Mouse (Mus musculus): Measurements from ENCODE around the gene Ms4a18. TPM values are rescaled to one million over a fixed set of nuclear protein-coding genes. Genes with fewer than 3 reads are reported as not detected.

Gene Ms4a18
- polyA plus RNA-seq, 2 experiments: 0.05 TPM; not detected in 1

DNA sequence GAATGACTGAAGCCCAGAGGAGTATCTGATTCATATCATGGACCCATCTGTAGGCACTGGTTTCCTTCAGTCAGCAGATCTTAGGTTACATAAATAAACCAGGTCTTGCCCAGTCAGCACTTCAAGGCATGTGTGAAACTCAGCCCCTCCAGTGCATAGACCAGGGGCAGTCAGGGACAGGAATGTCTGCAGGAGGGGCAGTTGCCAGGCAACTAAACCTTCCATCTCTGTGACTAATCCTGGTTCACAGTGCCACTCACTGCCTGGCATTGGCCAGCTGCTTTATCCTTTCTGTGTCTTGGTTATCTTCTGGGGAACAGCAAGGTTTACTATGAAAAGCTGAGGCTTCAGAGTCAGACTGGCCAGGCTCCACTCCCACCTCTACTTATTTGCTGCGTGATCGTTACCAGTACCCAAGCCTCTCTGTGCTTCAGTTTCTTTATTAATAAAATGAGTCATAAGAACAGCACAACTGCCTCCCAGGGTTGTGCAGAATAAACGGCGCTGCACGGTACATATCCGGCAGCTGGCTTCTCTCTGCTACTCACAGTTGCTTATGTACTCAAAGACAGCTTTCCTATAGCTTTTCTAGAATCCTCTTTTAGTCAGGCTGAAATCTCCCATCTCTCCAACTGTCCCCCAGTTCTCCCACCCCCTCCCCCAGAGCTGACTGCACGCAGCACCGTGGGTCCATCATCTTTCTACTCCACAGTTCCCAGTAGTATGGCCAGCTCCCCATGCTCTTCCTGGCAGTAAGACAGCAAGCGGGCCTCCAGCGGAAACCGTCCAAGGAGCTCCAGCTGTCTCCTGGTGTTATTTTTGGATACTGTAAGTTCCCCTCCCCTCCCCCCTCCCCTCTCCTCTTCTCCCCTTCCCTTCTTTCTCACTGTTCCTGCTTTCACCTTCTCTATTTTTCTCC, 65.6 kb downstream of the Ms4a18 start:
- peak; percentile 59 for DNase-seq (ENCODE audit: low spot score)
- Histone ChIP-seq H3K36me3 (ENCODE audit: control insufficient read depth, insufficient read depth, low read length) (no peaks in the 10 kb centered on the region), H3K27me3 (ENCODE audit: control insufficient read depth, insufficient read depth, low read length) (no peaks in the 10 kb centered on the region), H3K4me3 (replicated peaks; ENCODE audit: low read length) (no peak overlapping the region), H3K9ac (ENCODE audit: low read depth, low read length, severe bottlenecking) (no peak overlapping the region), H3K27ac (replicated peaks; ENCODE audit: low read depth, low read length) (no peak overlapping the region), H3K4me2 (replicated peaks; ENCODE audit: low read depth, low read length, severe bottlenecking) (no peak overlapping the region), H3K4me1 (ENCODE audit: control insufficient read depth, insufficient read depth, low read length) (peaks cover 11% of the 10 kb centered on the region), H3K9me3 (ENCODE audit: control insufficient read depth, low read length) (no peaks in the 10 kb centered on the region)
- no peak for TF ChIP-seq POLR2A (IDR thresholded peaks at IDR 0.05; ENCODE audit: borderline replicate concordance, extremely low read depth, insufficient read depth, insufficient read length)
- ATAC-seq (ENCODE audit: low FRiP score, low read depth): peak; percentile 73
- 67% methylated on average over 11 of the region's 11 CpGs for WGBS

GRCm38 (mm10) chr19:10949558-10949957, 68.3 kb downstream of the Ms4a18 start:
- peak overlapping the region; percentile 48 for H3K4me2 ChIP-seq (replicated peaks; ENCODE audit: low read depth, low read length, severe bottlenecking)
- WGBS: 37% methylated on average over 9 of the region's 9 CpGs
- peaks cover 11% of the 10 kb centered on the region for H3K36me3 ChIP-seq (ENCODE audit: control insufficient read depth, insufficient read depth, low read length)
- ATAC-seq (ENCODE audit: low FRiP score, low read depth) (no peak), DNase-seq (ENCODE audit: low spot score) (no peak)
- no peaks in the 10 kb centered on the region for H3K9me3 ChIP-seq (ENCODE audit: control insufficient read depth, low read length)
- H3K27me3 ChIP-seq (ENCODE audit: control insufficient read depth, insufficient read depth, low read length): no peaks in the 10 kb centered on the region
- H3K27ac ChIP-seq (replicated peaks; ENCODE audit: low read depth, low read length): no peak overlapping the region
- H3K9ac ChIP-seq (ENCODE audit: low read depth, low read length, severe bottlenecking): 0 out of 2 replicates have a peak overlapping the region, but pooled peaks have one; percentile 17
- TF ChIP-seq POLR2A (IDR thresholded peaks at IDR 0.05; ENCODE audit: borderline replicate concordance, extremely low read depth, insufficient read depth, insufficient read length): no peak
- peaks cover 17% of the 10 kb centered on the region for H3K4me1 ChIP-seq (ENCODE audit: control insufficient read depth, insufficient read depth, low read length)
- H3K4me3 ChIP-seq (replicated peaks; ENCODE audit: low read length): peak overlapping the region; percentile 57

GRCm38 (mm10) chr19:10949112-10949511, 68.7 kb downstream of the Ms4a18 start, which contains the start of gene Ccdc86:
Ccdc86 (minus strand) TSS chr19:10949266.
- H3K4me1 ChIP-seq (ENCODE audit: control insufficient read depth, insufficient read depth, low read length): peaks cover 17% of the 10 kb centered on the region
- peaks cover 15% of the 10 kb centered on the region for H3K36me3 ChIP-seq (ENCODE audit: control insufficient read depth, insufficient read depth, low read length)
- peak; percentile 49; the same call in 1 of the 2 replicates for TF ChIP-seq POLR2A (IDR thresholded peaks at IDR 0.05; ENCODE audit: borderline replicate concordance, extremely low read depth, insufficient read depth, insufficient read length)
- peak; percentile 95 for ATAC-seq (ENCODE audit: low FRiP score, low read depth)
- H3K27me3 ChIP-seq (ENCODE audit: control insufficient read depth, insufficient read depth, low read length): no peaks in the 10 kb centered on the region
- no peak within 1 kb of the TSS for H3K27ac ChIP-seq (replicated peaks; ENCODE audit: low read depth, low read length)
- H3K4me3 ChIP-seq (replicated peaks; ENCODE audit: low read length): peak within 1 kb of the TSS; percentile 57
- peak; percentile 99 for DNase-seq (ENCODE audit: low spot score)
- no peaks in the 10 kb centered on the region for H3K9me3 ChIP-seq (ENCODE audit: control insufficient read depth, low read length)
- peak within 1 kb of the TSS; percentile 99 for H3K4me2 ChIP-seq (replicated peaks; ENCODE audit: low read depth, low read length, severe bottlenecking)
- H3K9ac ChIP-seq (ENCODE audit: low read depth, low read length, severe bottlenecking): peak within 1 kb of the TSS; percentile 73
- WGBS: under 1% methylated on average over 30 of the region's 30 CpGs

- H3K36me3 ChIP-seq (ENCODE audit: control insufficient read depth, insufficient read depth, low read length): peaks cover 22% of the 10 kb centered on the region
- under 1% methylated on average over 20 of the region's 20 CpGs for WGBS
- peak overlapping the region; percentile 57 for H3K4me3 ChIP-seq (replicated peaks; ENCODE audit: low read length)
- H3K9me3 ChIP-seq (ENCODE audit: control insufficient read depth, low read length): no peaks in the 10 kb centered on the region
- TF ChIP-seq POLR2A (IDR thresholded peaks at IDR 0.05; ENCODE audit: borderline replicate concordance, extremely low read depth, insufficient read depth, insufficient read length): no peak
- peak overlapping the region; percentile 73 for H3K9ac ChIP-seq (ENCODE audit: low read depth, low read length, severe bottlenecking)
- DNase-seq (ENCODE audit: low spot score): no peak
- no peak for ATAC-seq (ENCODE audit: low FRiP score, low read depth)
- H3K27me3 ChIP-seq (ENCODE audit: control insufficient read depth, insufficient read depth, low read length): no peaks in the 10 kb centered on the region
- peaks cover 17% of the 10 kb centered on the region for H3K4me1 ChIP-seq (ENCODE audit: control insufficient read depth, insufficient read depth, low read length)
- no peak overlapping the region for H3K27ac ChIP-seq (replicated peaks; ENCODE audit: low read depth, low read length)
- H3K4me2 ChIP-seq (replicated peaks; ENCODE audit: low read depth, low read length, severe bottlenecking): peak overlapping the region; percentile 99
Measured at GRCm38 (mm10) chr19:10948416-10948815, 69.4 kb downstream of the Ms4a18 start.

- TF ChIP-seq POLR2A (IDR thresholded peaks at IDR 0.05; ENCODE audit: borderline replicate concordance, extremely low read depth, insufficient read depth, insufficient read length): no peak
- peak overlapping the region; percentile 57 for H3K4me3 ChIP-seq (replicated peaks; ENCODE audit: low read length)
- H3K27me3 ChIP-seq (ENCODE audit: control insufficient read depth, insufficient read depth, low read length): no peaks in the 10 kb centered on the region
- 90% methylated on average over 5 of the region's 5 CpGs for WGBS
- no peak for DNase-seq (ENCODE audit: low spot score)
- ATAC-seq (ENCODE audit: low FRiP score, low read depth): no peak
- peak overlapping the region; percentile 99 for H3K4me2 ChIP-seq (replicated peaks; ENCODE audit: low read depth, low read length, severe bottlenecking)
- H3K4me1 ChIP-seq (ENCODE audit: control insufficient read depth, insufficient read depth, low read length): peaks cover 17% of the 10 kb centered on the region
- H3K27ac ChIP-seq (replicated peaks; ENCODE audit: low read depth, low read length): no peak overlapping the region
- H3K9ac ChIP-seq (ENCODE audit: low read depth, low read length, severe bottlenecking): peak overlapping the region; percentile 73
- H3K9me3 ChIP-seq (ENCODE audit: control insufficient read depth, low read length): no peaks in the 10 kb centered on the region
- peaks cover 34% of the 10 kb centered on the region for H3K36me3 ChIP-seq (ENCODE audit: control insufficient read depth, insufficient read depth, low read length)
Measured at GRCm38 (mm10) chr19:10947219-10947618, 70.6 kb downstream of the Ms4a18 start.

Other genes starting within 250 kb of the Ms4a18 start
- 0.04 and 0.10 TPM in 2 replicates for gene Cd6, start 188.0 kb downstream of the Ms4a18 start, polyA plus RNA-seq (2012; rRNA removed)
- gene Cd6, start 188.0 kb downstream of the Ms4a18 start, polyA plus RNA-seq (2014; fragmentation: Nextera tagmentation; extraction: Ambion mirVana): 0.29 TPM in 1 of 2 replicates, not detected in the other
- gene Slc15a3, start 178.3 kb downstream of the Ms4a18 start, polyA plus RNA-seq (2012; rRNA removed): 1.7 and 1.9 TPM in 2 replicates
- gene Slc15a3, start 178.3 kb downstream of the Ms4a18 start, polyA plus RNA-seq (2014; fragmentation: Nextera tagmentation; extraction: Ambion mirVana): 1.1 and 2.1 TPM in 2 replicates
- 150 and 211 TPM in 2 replicates for gene Tmem132a, start 148.1 kb downstream of the Ms4a18 start, polyA plus RNA-seq (2012; rRNA removed)
- gene Tmem132a, start 148.1 kb downstream of the Ms4a18 start, polyA plus RNA-seq (2014; fragmentation: Nextera tagmentation; extraction: Ambion mirVana): 67.8 and 76.2 TPM in 2 replicates
- gene Tmem109, start 136.0 kb downstream of the Ms4a18 start, polyA plus RNA-seq (2012; rRNA removed): 106 and 124 TPM in 2 replicates
- 126 and 128 TPM in 2 replicates for gene Tmem109, start 136.0 kb downstream of the Ms4a18 start, polyA plus RNA-seq (2014; fragmentation: Nextera tagmentation; extraction: Ambion mirVana)
- gene Prpf19, start 122.8 kb downstream of the Ms4a18 start, polyA plus RNA-seq (2012; rRNA removed): 360 and 433 TPM in 2 replicates
- gene Prpf19, start 122.8 kb downstream of the Ms4a18 start, polyA plus RNA-seq (2014; fragmentation: Nextera tagmentation; extraction: Ambion mirVana): 39.7 and 43.6 TPM in 2 replicates
- gene Zp1, start 97.4 kb downstream of the Ms4a18 start, polyA plus RNA-seq (2012; rRNA removed): 0.04 TPM in 1 of 2 replicates, not detected in the other
- gene Zp1, start 97.4 kb downstream of the Ms4a18 start, polyA plus RNA-seq (2014; fragmentation: Nextera tagmentation; extraction: Ambion mirVana): not detected in 2 replicates
- gene Ptgdr2, start 80.9 kb downstream of the Ms4a18 start, polyA plus RNA-seq (2012; rRNA removed): 0.15 and 0.33 TPM in 2 replicates
- 0.07 TPM in 2 replicates for gene Ptgdr2, start 80.9 kb downstream of the Ms4a18 start, polyA plus RNA-seq (2014; fragmentation: Nextera tagmentation; extraction: Ambion mirVana)
- gene Ccdc86, start 68.8 kb downstream of the Ms4a18 start, polyA plus RNA-seq (2012; rRNA removed): 10.3 and 11.2 TPM in 2 replicates
- 22.4 and 23.8 TPM in 2 replicates for gene Ccdc86, start 68.8 kb downstream of the Ms4a18 start, polyA plus RNA-seq (2014; fragmentation: Nextera tagmentation; extraction: Ambion mirVana)
- 0.08 and 0.27 TPM in 2 replicates for gene Ms4a10, start 43.4 kb downstream of the Ms4a18 start, polyA plus RNA-seq (2012; rRNA removed)
- gene Ms4a10, start 43.4 kb downstream of the Ms4a18 start, polyA plus RNA-seq (2014; fragmentation: Nextera tagmentation; extraction: Ambion mirVana): 0.57 TPM in 1 of 2 replicates, not detected in the other
- gene Ms4a15, start 24.8 kb downstream of the Ms4a18 start, polyA plus RNA-seq (2012; rRNA removed): not detected in 2 replicates
- not detected in 2 replicates for gene Ms4a15, start 24.8 kb downstream of the Ms4a18 start, polyA plus RNA-seq (2014; fragmentation: Nextera tagmentation; extraction: Ambion mirVana)
- 0.06 TPM in 1 of 2 replicates, not detected in the other for gene Ms4a8a, start 63.1 kb upstream of the Ms4a18 start, polyA plus RNA-seq (2012; rRNA removed)
- not detected in 2 replicates for gene Ms4a8a, start 63.1 kb upstream of the Ms4a18 start, polyA plus RNA-seq (2014; fragmentation: Nextera tagmentation; extraction: Ambion mirVana)
- gene 1700017D01Rik, start 112.8 kb upstream of the Ms4a18 start, polyA plus RNA-seq (2012; rRNA removed): not detected in 2 replicates
- gene 1700017D01Rik, start 112.8 kb upstream of the Ms4a18 start, polyA plus RNA-seq (2014; fragmentation: Nextera tagmentation; extraction: Ambion mirVana): not detected in 2 replicates
- gene 1700025F22Rik, start 147.3 kb upstream of the Ms4a18 start, polyA plus RNA-seq (2012; rRNA removed): not detected in 2 replicates
- gene 1700025F22Rik, start 147.3 kb upstream of the Ms4a18 start, polyA plus RNA-seq (2014; fragmentation: Nextera tagmentation; extraction: Ambion mirVana): not detected in 2 replicates
- gene Ms4a13, start 178.7 kb upstream of the Ms4a18 start, polyA plus RNA-seq (2012; rRNA removed): not detected in 2 replicates
- not detected in 2 replicates for gene Ms4a13, start 178.7 kb upstream of the Ms4a18 start, polyA plus RNA-seq (2014; fragmentation: Nextera tagmentation; extraction: Ambion mirVana)
- not detected in 2 replicates for gene Ms4a12, start 214.4 kb upstream of the Ms4a18 start, polyA plus RNA-seq (2012; rRNA removed)
- not detected in 2 replicates for gene Ms4a12, start 214.4 kb upstream of the Ms4a18 start, polyA plus RNA-seq (2014; fragmentation: Nextera tagmentation; extraction: Ambion mirVana)
- not detected in 2 replicates for gene Ms4a1, start 248.2 kb upstream of the Ms4a18 start, polyA plus RNA-seq (2012; rRNA removed)
- not detected in 2 replicates for gene Ms4a1, start 248.2 kb upstream of the Ms4a18 start, polyA plus RNA-seq (2014; fragmentation: Nextera tagmentation; extraction: Ambion mirVana)